Mouse (Mus musculus) right cerebral cortex, postnatal 14 days (tissue): Measurements from ENCODE around the gene Gpsm1.
"Not testable (repeated sequence)": the region's sequence is repeated elsewhere in the genome, so short reads cannot be mapped to it uniquely, and the experiment has no call there.

Experiments
- DNase-seq: peaks from one replicate; pipeline ENCODE4 v3.0.0; 2022

Gene Gpsm1

GRCm38 (mm10) chr2:26380871-26381270 lies 65.6 kb downstream of the Gpsm1 start:
- DNase-seq, result not testable (repeated sequence)

GRCm38 (mm10) chr2:26387713-26388112 lies 72.4 kb downstream of the Gpsm1 start:
- no peak for DNase-seq

- DNase-seq, result no peak
Observed at GRCm38 (mm10) chr2:26388682-26389153, 73.4 kb downstream of the Gpsm1 start.

- DNase-seq, result peak; percentile 90
Observed at GRCm38 (mm10) chr2:26389154-26389690, 73.9 kb downstream of the Gpsm1 start, which contains the start of the genes Entr1 and Pmpca. TSS of gene Entr1 (minus strand) at chr2:26389316. TSS of gene Pmpca (plus strand) at chr2:26389339.

- no peak for DNase-seq
Observed at GRCm38 (mm10) chr2:26390954-26391353, 75.6 kb downstream of the Gpsm1 start.

- DNase-seq, result no peak
Observed at GRCm38 (mm10) chr2:26391617-26392016, 76.3 kb downstream of the Gpsm1 start.
